In genomic region chr11:64618631-64619385, GRCm38 (mm10) we compare ENCODE assay signal across 15 mouse cellular contexts.
DNase-seq lines count a peak whose midpoint lies in the region; ATAC-seq and TF ChIP-seq lines count a peak whose summit lies in the region.
"Had no signal": no experiment of that assay in that cellular context is flagged by ENCODE, and none has a peak within 500 bp of the region (broad histone marks: within the 10 kb centered on the region; RNA-seq: fewer than 3 reads in every experiment).

No protein-coding gene starts in this region.

- H3K36me3 ChIP-seq in kidney, postnatal 0 days (ENCODE audit: insufficient read depth, low read length): no peaks in the 10 kb centered on the region
- H3K36me3 ChIP-seq: embryonic facial prominence, embryonic 13.5 days; midbrain, embryonic 10.5 days; neural tube, embryonic 12.5 days had no signal

- peak; percentile 48 for DNase-seq in lung, postnatal 10 days
- DNase-seq in lung, adult 18-20 months: no peak
- peak; percentile 25 to 34 for DNase-seq in heart, adult 9 months (ENCODE audit: low spot score in 2 of 2)
- peak; percentile 87 for DNase-seq in kidney, postnatal 0 days (ENCODE audit: low spot score)
- DNase-seq in skeletal muscle tissue, adult 2 months (ENCODE audit: low read depth, low spot score): peak; percentile 28
- no peak for DNase-seq in c-Kit-positive CD71-positive TER-119-positive erythroid progenitor cells, embryonic 14.5 days (ENCODE audit: low spot score)
- DNase-seq in embryo, embryonic 11 days: no peak
- DNase-seq in right cerebral cortex, postnatal 25 days: no peak
- DNase-seq: cerebellum, adult 11 months; right cerebral cortex, postnatal 4 days had no signal

- H3K27me3 ChIP-seq in kidney, postnatal 0 days (ENCODE audit: insufficient read depth, low read length): no peaks in the 10 kb centered on the region
- H3K27me3 ChIP-seq: embryonic facial prominence, embryonic 13.5 days; neural tube, embryonic 12.5 days had no signal

- peak overlapping the region; percentile 44; the same call in 1 of the 2 replicates for H3K27ac ChIP-seq in kidney, postnatal 0 days
- H3K27ac ChIP-seq: embryonic facial prominence, embryonic 13.5 days; midbrain, embryonic 10.5 days; neural tube, embryonic 12.5 days had no signal

- no peak for TF ChIP-seq CTCF in kidney, postnatal 0 days (IDR thresholded peaks at IDR 0.05; ENCODE audit: low read depth)

- WGBS in kidney, postnatal 0 days: 17% methylated on average over 5 of the region's 5 CpGs

- no peak; the same call in 1 of the 2 replicates for ATAC-seq in kidney, postnatal 0 days (replicated peaks; ENCODE audit: low FRiP score, low read depth)
- ATAC-seq: activated CD4-positive, CD25-positive, alpha-beta regulatory T cell, adult 4 months had no signal

- H3K4me1 ChIP-seq in kidney, postnatal 0 days (replicated peaks; ENCODE audit: insufficient read depth, low read length): 0 out of 2 replicates have a peak, but pooled peaks cover 2% of the 10 kb centered on the region
- H3K4me1 ChIP-seq: neural tube, embryonic 12.5 days had no signal

- no peaks in the 10 kb centered on the region for H3K9me3 ChIP-seq in kidney, postnatal 0 days (replicated peaks; ENCODE audit: low read length)
- H3K9me3 ChIP-seq: embryonic facial prominence, embryonic 13.5 days; midbrain, embryonic 10.5 days; neural tube, embryonic 12.5 days had no signal

- no peak overlapping the region for H3K4me3 ChIP-seq in kidney, postnatal 0 days (replicated peaks; ENCODE audit: low read depth, low read length)
- H3K4me3 ChIP-seq: embryonic facial prominence, embryonic 13.5 days; midbrain, embryonic 10.5 days; neural tube, embryonic 12.5 days had no signal

- H3K9ac ChIP-seq in kidney, postnatal 0 days (ENCODE audit: low read depth, low read length): no peak overlapping the region
- H3K9ac ChIP-seq: embryonic facial prominence, embryonic 13.5 days; neural tube, embryonic 12.5 days had no signal

- no peak overlapping the region for H3K4me2 ChIP-seq in kidney, postnatal 0 days (ENCODE audit: low read length)
- H3K4me2 ChIP-seq: embryonic facial prominence, embryonic 13.5 days; liver, embryonic 11.5 days; neural tube, embryonic 12.5 days had no signal

Comparison
In these comparisons a context has a peak if more than half of its experiments do, and no peak if none do; other contexts are left out.
1. DNase-seq: peak in lung, postnatal 10 days (single experiment), heart, adult 9 months (2 of 2), kidney, postnatal 0 days (single experiment) and skeletal muscle tissue, adult 2 months (single experiment); none in lung, adult 18-20 months (0 of 2), c-Kit-positive CD71-positive TER-119-positive erythroid progenitor cells, embryonic 14.5 days (single experiment), embryo, embryonic 11 days (single experiment) and right cerebral cortex, postnatal 25 days (single experiment).